Mouse (Mus musculus): Measurements from ENCODE around the gene Qrich2. TPM values are rescaled to one million over a fixed set of nuclear protein-coding genes. Genes with fewer than 3 reads are reported as not detected.
A peak's percentile ranks its signal among the peaks of the same experiment; 100 is the strongest.
"Not testable (repeated sequence)": the region's sequence is repeated elsewhere in the genome, so short reads cannot be mapped to it uniquely, and the experiment has no call there.

The Qrich2 gene
- polyA plus RNA-seq, 1 experiment: not detected

DNA sequence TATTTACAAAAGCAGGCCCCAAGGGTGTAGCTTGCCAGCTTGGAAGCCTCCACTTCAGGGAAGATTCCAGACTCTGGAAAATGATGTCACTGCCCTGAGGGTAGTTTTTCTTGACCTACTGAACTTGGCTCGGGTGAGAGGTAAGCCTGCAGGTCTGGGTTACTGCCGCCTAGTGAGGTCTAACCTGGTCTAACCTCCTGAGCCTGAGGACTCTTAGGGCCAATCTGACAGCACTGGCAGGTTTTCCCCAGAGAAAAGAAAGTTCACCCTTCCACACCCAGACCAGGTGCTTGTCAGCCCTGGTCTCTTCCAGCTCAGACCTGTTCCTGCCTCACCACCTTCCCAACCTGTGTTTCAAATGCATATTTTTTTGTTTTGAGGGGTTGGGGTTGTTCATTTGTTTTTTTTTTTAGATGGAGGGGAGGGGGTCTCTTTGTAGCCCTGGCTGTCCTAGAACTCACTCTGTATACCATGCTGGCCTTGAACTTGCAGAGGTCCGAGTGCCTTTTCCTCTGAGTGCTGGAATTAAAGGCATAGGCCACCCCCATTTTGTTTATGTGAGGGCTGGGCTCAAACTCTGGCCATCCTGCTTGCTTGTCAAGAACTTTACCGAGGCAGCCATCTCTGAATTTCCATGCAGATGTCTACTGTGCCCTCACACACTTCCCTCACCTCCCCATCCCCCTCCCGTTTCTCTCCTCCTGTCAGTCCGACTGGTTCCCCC, 39.0 kb downstream of the Qrich2 start:
- peaks cover 8% of the 10 kb centered on the region for H3K27me3 ChIP-seq (replicated peaks)
- H3K4me3 ChIP-seq (replicated peaks): no peak overlapping the region
- TF ChIP-seq GATA1 (IDR thresholded peaks at IDR 0.05; ENCODE audit: borderline replicate concordance, low read length) (no peak), FLI1 (IDR thresholded peaks at IDR 0.05; ENCODE audit: low read length) (no peak)
- peaks cover 60% of the 10 kb centered on the region for H3K4me1 ChIP-seq
- 0 out of 2 replicates have a peak, but pooled peaks cover 3% of the 10 kb centered on the region for H3K9me3 ChIP-seq
- H3K36me3 ChIP-seq (replicated peaks; ENCODE audit: low read length): no peaks in the 10 kb centered on the region

DNA sequence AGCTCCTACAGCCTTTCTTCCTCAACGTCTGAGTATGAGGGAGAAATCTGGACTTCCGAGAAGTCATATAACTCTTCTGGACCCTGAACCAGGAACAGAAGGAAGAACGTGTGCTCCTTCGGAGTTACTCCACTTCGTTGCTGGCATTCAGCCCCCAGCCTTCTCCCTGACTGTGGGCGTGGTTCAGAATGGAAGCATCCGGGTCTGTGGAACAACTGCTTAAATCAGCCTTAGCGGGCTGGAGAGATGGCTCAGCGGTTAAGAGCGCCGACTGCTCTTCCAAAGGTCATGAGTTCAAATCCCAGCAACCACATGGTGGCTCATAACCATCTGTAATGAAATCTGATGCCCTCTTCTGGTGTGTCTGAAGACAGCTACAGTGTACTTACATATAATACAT, 39.7 kb downstream of the Qrich2 start:
- H3K9me3 ChIP-seq; H3K36me3 ChIP-seq (replicated peaks; ENCODE audit: low read length); H3K4me3 ChIP-seq (replicated peaks): not testable (repeated sequence)
- Histone ChIP-seq H3K27me3 (replicated peaks) (peaks cover 11% of the 10 kb centered on the region), H3K4me1 (peaks cover 56% of the 10 kb centered on the region)

- Histone ChIP-seq H3K27me3 (replicated peaks) (peaks cover 18% of the 10 kb centered on the region), H3K4me3 (replicated peaks) (peak overlapping the region; percentile 89), H3K9me3 (0 out of 2 replicates have a peak, but pooled peaks cover 3% of the 10 kb centered on the region), H3K4me1 (peaks cover 49% of the 10 kb centered on the region), H3K36me3 (replicated peaks; ENCODE audit: low read length) (no peaks in the 10 kb centered on the region)
- TF ChIP-seq FLI1 (IDR thresholded peaks at IDR 0.05; ENCODE audit: low read length): no peak
- no peak for TF ChIP-seq GATA1 (IDR thresholded peaks at IDR 0.05; ENCODE audit: borderline replicate concordance, low read length)
Measured at GRCm38 (mm10) chr11:116424621-116425407, 41.2 kb downstream of the Qrich2 start.

GRCm38 (mm10) chr11:116423782-116424620, 42.0 kb downstream of the Qrich2 start:
- TF ChIP-seq FLI1 (IDR thresholded peaks at IDR 0.05; ENCODE audit: low read length) (no peak), GATA1 (IDR thresholded peaks at IDR 0.05; ENCODE audit: borderline replicate concordance, low read length) (no peak)
- H3K27me3 ChIP-seq (replicated peaks): peaks cover 19% of the 10 kb centered on the region
- H3K36me3 ChIP-seq (replicated peaks; ENCODE audit: low read length): no peaks in the 10 kb centered on the region
- 0 out of 2 replicates have a peak, but pooled peaks cover 3% of the 10 kb centered on the region for H3K9me3 ChIP-seq
- peaks cover 43% of the 10 kb centered on the region for H3K4me1 ChIP-seq
- peak overlapping the region; percentile 89 for H3K4me3 ChIP-seq (replicated peaks)

DNA sequence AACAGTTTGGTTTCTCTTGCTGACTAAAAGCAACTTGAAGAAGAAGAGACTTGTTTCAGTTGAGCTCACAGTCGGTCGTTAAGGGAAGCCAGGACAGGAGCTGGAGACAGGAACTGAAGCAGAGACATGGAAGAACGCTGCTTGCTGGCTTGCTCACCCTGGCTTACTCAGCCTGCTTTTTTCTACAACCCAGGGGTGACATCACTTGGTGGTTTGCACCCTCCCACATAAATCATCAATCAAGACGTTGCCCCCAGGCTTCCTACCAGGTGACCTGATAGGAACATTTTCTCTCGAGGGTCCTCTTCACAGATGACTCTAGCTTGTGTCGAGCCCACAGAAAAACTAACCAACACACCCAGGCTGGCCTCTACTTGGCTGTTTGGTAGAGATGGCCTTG, 42.8 kb downstream of the Qrich2 start:
- no peak for TF ChIP-seq GATA1 (IDR thresholded peaks at IDR 0.05; ENCODE audit: borderline replicate concordance, low read length)
- no peak for TF ChIP-seq FLI1 (IDR thresholded peaks at IDR 0.05; ENCODE audit: low read length)
- Histone ChIP-seq H3K36me3 (replicated peaks; ENCODE audit: low read length) (no peaks in the 10 kb centered on the region), H3K4me1 (peaks cover 45% of the 10 kb centered on the region), H3K4me3 (replicated peaks) (no peak overlapping the region), H3K27me3 (replicated peaks) (peaks cover 19% of the 10 kb centered on the region), H3K9me3 (0 out of 2 replicates have a peak, but pooled peaks cover 3% of the 10 kb centered on the region)

DNA sequence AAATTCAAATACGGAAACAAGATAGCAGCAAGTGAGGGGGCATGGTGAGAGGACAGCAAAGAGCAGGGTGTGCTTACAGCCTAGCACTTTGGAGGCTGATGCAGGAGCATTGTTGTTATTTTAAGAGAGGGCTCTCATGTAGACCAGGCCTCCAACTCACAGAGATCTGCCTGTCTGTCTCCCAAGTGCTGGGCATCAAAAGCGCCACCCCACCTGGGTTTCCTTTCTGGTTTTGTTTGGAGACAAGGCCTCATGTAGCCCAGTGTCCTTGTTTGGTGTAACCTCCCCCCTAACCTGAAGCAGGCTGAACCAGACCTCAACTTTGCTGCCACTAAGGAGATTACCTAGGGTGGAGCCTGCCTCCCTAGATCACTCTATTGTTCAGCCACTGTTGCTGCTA, 43.5 kb downstream of the Qrich2 start:
- peaks cover 5% of the 10 kb centered on the region for H3K9me3 ChIP-seq
- TF ChIP-seq GATA1 (IDR thresholded peaks at IDR 0.05; ENCODE audit: borderline replicate concordance, low read length) (no peak), FLI1 (IDR thresholded peaks at IDR 0.05; ENCODE audit: low read length) (no peak)
- H3K4me1 ChIP-seq: peaks cover 51% of the 10 kb centered on the region
- H3K4me3 ChIP-seq (replicated peaks): no peak overlapping the region
- H3K27me3 ChIP-seq (replicated peaks): peaks cover 19% of the 10 kb centered on the region
- H3K36me3 ChIP-seq (replicated peaks; ENCODE audit: low read length): no peaks in the 10 kb centered on the region

DNA sequence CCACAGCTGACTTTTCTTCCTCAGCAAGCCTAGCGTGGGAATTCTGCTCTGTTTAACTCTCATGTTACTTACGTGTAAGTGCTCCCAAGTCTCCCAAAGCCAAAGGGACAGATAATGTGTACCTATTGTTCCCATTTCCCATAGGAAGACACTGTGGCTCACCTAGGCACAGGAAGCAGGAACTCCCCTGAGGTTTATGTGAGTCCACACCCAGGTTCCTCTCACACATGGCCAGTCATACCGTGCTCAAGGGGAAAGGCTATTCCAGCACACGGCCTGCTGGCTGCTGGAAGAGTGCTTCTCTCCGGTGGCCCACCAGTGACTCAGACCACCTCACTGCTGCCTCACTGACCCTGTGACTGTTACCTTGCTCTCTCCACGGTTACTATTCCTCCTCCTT, 44.9 kb downstream of the Qrich2 start:
- no peak for TF ChIP-seq FLI1 (IDR thresholded peaks at IDR 0.05; ENCODE audit: low read length)
- TF ChIP-seq GATA1 (IDR thresholded peaks at IDR 0.05; ENCODE audit: borderline replicate concordance, low read length): no peak
- Histone ChIP-seq H3K4me1 (peaks cover 60% of the 10 kb centered on the region), H3K9me3 (peaks cover 10% of the 10 kb centered on the region), H3K4me3 (replicated peaks) (peak overlapping the region; percentile 25), H3K36me3 (replicated peaks; ENCODE audit: low read length) (peaks cover 3% of the 10 kb centered on the region), H3K27me3 (replicated peaks) (peaks cover 26% of the 10 kb centered on the region)

- Histone ChIP-seq H3K4me1 (peaks cover 55% of the 10 kb centered on the region), H3K36me3 (replicated peaks; ENCODE audit: low read length) (peaks cover 3% of the 10 kb centered on the region)
- no peak for TF ChIP-seq FLI1 (IDR thresholded peaks at IDR 0.05; ENCODE audit: low read length)
- no peak for TF ChIP-seq GATA1 (IDR thresholded peaks at IDR 0.05; ENCODE audit: borderline replicate concordance, low read length)
Measured at GRCm38 (mm10) chr11:116418841-116419462, 47.1 kb downstream of the Qrich2 start.

DNA sequence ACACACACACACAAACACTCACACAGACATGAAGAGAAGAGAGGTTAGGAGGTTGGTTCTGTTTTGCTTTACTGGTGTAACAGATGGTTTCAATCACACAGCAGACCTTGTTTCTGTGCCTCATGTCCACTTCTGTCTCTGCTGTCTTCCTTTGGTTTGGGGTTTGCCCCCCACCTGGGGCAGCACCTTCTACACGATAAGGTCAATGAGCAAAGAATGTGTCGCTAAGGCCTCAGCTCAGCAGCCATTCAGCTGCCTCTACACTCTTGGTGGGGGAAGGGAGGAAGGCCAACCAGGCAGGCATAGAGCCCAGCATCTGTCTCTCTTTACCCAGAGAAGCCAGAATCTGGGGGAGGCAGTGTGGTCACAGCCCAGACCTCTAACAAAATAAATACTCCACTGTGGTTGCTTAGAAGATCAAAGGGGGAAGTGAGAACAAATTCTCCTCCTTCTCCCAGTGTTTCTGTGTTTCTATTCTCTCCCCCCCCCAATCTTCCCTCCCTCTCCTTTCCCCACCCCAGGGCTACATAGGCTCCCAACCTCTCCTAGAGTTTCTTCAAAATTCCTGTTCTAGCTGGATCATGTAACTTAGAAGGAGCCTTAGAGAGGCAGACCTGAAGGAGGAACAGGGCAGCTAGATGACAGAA, 47.7 kb downstream of the Qrich2 start:
- peaks cover 38% of the 10 kb centered on the region for H3K27me3 ChIP-seq (replicated peaks)
- H3K4me1 ChIP-seq: peaks cover 51% of the 10 kb centered on the region
- H3K36me3 ChIP-seq (replicated peaks; ENCODE audit: low read length): peaks cover 3% of the 10 kb centered on the region
- TF ChIP-seq GATA1 (IDR thresholded peaks at IDR 0.05; ENCODE audit: borderline replicate concordance, low read length) (no peak), FLI1 (IDR thresholded peaks at IDR 0.05; ENCODE audit: low read length) (no peak)
- H3K9me3 ChIP-seq: peaks cover 10% of the 10 kb centered on the region
- peak overlapping the region; percentile 5 for H3K4me3 ChIP-seq (replicated peaks)

More at GRCm38 (mm10) chr11:116418841-116419462, 47.1 kb downstream of the Qrich2 start:
- H3K27me3 ChIP-seq (replicated peaks): peaks cover 37% of the 10 kb centered on the region
- H3K4me3 ChIP-seq (replicated peaks): peak overlapping the region; percentile 5
- peaks cover 10% of the 10 kb centered on the region for H3K9me3 ChIP-seq
